Mouse (Mus musculus) intestine, postnatal 0 days (tissue): ENCODE results near the gene Tnks2. TPM values are rescaled to one million over a fixed set of nuclear protein-coding genes. Genes with fewer than 3 reads are reported as not detected.

Source experiments
- ATAC-seq: fragments of 200-750 bp; cut with Nextera tagmentation; 2 replicates; pipeline ENCODE4 v1.8.0; 2017; ENCODE audit warnings: mild to moderate bottlenecking, moderate TSS enrichment, moderate library complexity
- H3K27ac ChIP-seq: fragments of 300-500 bp; sonication (generic); 2 replicates; pipeline ENCODE4 v1.5.1; 2014; ENCODE audit warnings: mild to moderate bottlenecking, low read depth, low read length, moderate library complexity
- H3K27me3 ChIP-seq: fragments of 300-500 bp; sonication (generic); replicated peaks from 2 replicates; pipeline ENCODE4 v1.6.1; 2014; ENCODE audit warnings: low read length, mixed read lengths; ENCODE audit not compliant: control insufficient read depth, insufficient read depth
- H3K36me3 ChIP-seq: fragments of 300-500 bp; sonication (generic); 2 replicates; pipeline ENCODE4 v1.6.1; 2014; ENCODE audit warnings: mild to moderate bottlenecking, moderate library complexity; ENCODE audit not compliant: control insufficient read depth, insufficient read depth
- H3K4me1 ChIP-seq: fragments of 300-500 bp; sonication (generic); replicated peaks from 2 replicates; pipeline ENCODE4 v1.6.1; 2014; ENCODE audit warnings: antibody characterized with exemption, low read length, mixed read lengths; ENCODE audit not compliant: control insufficient read depth, insufficient read depth
- H3K4me2 ChIP-seq: fragments of 300-500 bp; sonication (generic); replicated peaks from 2 replicates; pipeline ENCODE4 v1.6.1; 2014; ENCODE audit warnings: low read depth, mild to moderate bottlenecking, moderate library complexity
- H3K4me3 ChIP-seq: fragments of 300-500 bp; sonication (generic); 2 replicates; pipeline ENCODE4 v1.5.1; 2014; ENCODE audit warnings: low read depth, low read length
- H3K9ac ChIP-seq: fragments of 300-500 bp; sonication (generic); 2 replicates; pipeline ENCODE4 v1.6.1; 2014; ENCODE audit warnings: mild to moderate bottlenecking, low read depth, low read length
- H3K9me3 ChIP-seq: fragments of 300-500 bp; sonication (generic); 2 replicates; pipeline ENCODE4 v1.6.1; 2016; ENCODE audit warnings: mixed run types; ENCODE audit not compliant: control insufficient read depth
- CTCF ChIP-seq: sonication (generic); IDR thresholded peaks from 2 replicates; pipeline ENCODE4 v1.5.1; 2016; ENCODE audit warnings: low read depth, mild to moderate bottlenecking, control low read depth, antibody characterized with exemption, moderate library complexity
- WGBS: fragments of 180-500 bp; shearing (Covaris S2); extraction: QIAGEN DNeasy Blood & Tissue Kit; methylation state at CpG from one replicate; pipeline ENCODE4 v1.1.7; 2014; 5-methylcytosine and 5-hydroxymethylcytosine counted together
- polyA plus RNA-seq: library from polyadenylated mRNA; unstranded; fragments of >200 nt; fragmentation: Nextera tagmentation; extraction: Ambion mirVana; gene quantifications from 2 replicates; pipeline ENCODE4 v1.2.1, GENCODE M21; 2015

Gene Tnks2
- polyA plus RNA-seq, 1 experiment from 2014 or later: 19.2 TPM

DNA sequence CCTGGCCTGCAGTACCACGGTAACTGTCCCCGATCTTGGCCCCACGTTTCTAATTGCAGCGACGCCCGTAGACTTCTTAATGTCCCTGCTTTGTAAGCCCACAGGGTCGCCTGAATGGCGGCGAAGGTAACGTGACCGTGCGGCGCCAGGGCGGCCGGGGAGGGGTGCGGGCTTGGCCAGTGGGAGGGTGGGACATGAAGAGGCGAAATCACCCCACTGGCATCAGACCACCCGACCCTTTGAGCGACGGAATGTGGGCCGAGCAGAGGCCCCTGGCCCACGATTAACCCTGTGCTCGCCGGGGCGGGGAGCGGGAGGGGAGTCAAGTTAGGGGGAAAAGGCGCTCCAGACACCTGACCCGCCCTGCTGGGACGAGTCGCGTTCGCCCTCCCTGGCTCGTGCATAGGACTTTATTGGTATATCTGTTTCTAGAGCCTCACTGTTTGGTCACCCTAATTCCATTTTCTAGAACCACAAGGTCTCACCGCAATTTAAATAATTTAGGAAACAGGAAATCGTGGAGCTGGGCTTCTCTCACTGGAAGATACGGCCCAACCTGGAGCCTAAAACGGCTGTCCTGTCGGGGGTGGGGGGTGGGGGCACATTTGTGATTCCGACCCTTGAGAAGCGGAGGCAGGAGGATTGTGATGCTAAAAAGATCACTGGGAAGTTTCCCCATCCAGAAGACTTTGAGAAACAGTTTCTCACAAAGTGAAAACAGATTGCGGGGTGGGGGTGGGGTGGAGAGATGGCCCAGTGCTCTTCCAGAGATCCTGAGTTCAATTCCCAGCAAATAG lies 70.4 kb downstream of the Tnks2 start:
- H3K9me3 ChIP-seq: no peaks in the 10 kb centered on the region
- ATAC-seq: peak; percentile 31; the same call in 1 of the 2 replicates
- peak overlapping the region; percentile 60 for H3K4me3 ChIP-seq
- 4% methylated on average over 41 of the region's 41 CpGs for WGBS
- no peaks in the 10 kb centered on the region for H3K27me3 ChIP-seq
- no peaks in the 10 kb centered on the region for H3K36me3 ChIP-seq
- H3K4me1 ChIP-seq: no peaks in the 10 kb centered on the region
- TF ChIP-seq CTCF: no peak
- H3K27ac ChIP-seq: no peak overlapping the region
- H3K9ac ChIP-seq: peak overlapping the region; percentile 42
- H3K4me2 ChIP-seq: peak overlapping the region; percentile 99

- H3K9ac ChIP-seq: no peak overlapping the region
- 68% methylated on average over 3 of the region's 3 CpGs for WGBS
- H3K4me3 ChIP-seq: no peak overlapping the region
- no peaks in the 10 kb centered on the region for H3K9me3 ChIP-seq
- ATAC-seq: no peak
- no peaks in the 10 kb centered on the region for H3K36me3 ChIP-seq
- no peaks in the 10 kb centered on the region for H3K4me1 ChIP-seq
- H3K27ac ChIP-seq: no peak overlapping the region
- no peaks in the 10 kb centered on the region for H3K27me3 ChIP-seq
- H3K4me2 ChIP-seq: no peak overlapping the region
- no peak for TF ChIP-seq CTCF
Observed at GRCm38 (mm10) chr19:36909150-36909549, 75.1 kb downstream of the Tnks2 start.

DNA sequence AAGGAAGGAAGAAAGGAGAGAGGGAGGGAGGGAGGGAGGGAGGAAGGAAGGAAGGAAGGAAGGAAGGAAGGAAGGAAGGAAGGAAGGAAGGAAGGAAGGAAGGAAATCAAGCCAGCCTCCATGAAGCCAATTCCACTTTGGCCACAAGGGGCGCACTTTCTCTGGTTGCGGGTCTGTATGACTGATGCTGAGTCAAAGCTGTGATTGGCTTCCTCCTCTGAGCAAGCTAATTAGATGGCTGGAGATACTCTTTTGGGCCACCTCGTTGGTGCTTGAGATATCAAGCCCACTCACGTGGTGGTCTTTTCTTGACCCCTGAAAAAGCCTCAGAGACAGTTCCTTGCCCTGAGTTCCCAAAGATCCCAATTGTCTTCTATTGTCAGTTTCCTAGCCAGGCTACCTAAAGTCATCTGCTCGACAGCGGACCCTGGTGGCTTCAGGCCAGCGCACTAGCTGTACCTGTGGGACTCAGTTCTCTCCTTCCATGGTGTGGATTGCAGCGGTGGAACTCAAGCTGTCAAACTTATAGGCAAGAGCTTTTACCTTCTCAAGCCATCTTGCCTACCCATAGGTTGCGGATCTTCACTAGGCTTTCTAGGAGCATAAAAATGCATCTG lies 75.8 kb downstream of the Tnks2 start:
- Histone ChIP-seq H3K4me2 (no peak overlapping the region), H3K27ac (no peak overlapping the region), H3K4me1 (no peaks in the 10 kb centered on the region), H3K4me3 (no peak overlapping the region), H3K9me3 (no peaks in the 10 kb centered on the region), H3K27me3 (no peaks in the 10 kb centered on the region), H3K9ac (no peak overlapping the region), H3K36me3 (no peaks in the 10 kb centered on the region)
- WGBS: 18% methylated on average over 9 of the region's 9 CpGs
- peak; percentile 69; the same call in 1 of the 2 replicates for ATAC-seq
- TF ChIP-seq CTCF: peak; percentile 77

DNA sequence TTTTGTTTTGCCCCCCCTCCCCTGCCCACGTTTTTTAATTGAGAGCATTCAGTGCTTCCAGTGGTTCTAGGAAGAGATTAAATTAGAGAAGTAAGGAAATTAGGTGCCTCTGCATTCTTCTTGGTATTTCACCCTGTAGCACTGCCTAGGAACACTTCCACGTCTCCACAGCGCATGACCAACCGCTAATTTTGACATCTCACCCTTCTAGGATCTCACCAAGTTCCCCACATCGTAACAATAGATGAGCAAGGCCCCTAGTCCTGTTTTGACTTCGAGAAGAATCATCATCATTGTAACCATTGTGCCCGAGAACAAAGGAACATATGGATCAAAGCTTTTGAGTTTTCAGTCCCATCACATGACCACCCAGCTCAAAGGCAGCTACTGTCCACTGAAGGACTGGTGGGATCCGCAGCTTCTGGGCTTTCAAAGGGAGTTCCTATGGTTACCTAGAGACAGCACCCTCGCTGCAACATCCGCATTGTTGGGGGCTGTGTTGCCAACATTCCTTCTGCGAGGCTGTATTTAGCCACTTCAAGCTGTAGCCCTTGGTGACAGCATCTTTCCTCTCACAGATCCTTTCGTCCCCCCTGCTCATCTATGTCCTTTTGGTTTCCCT lies 76.5 kb downstream of the Tnks2 start:
- WGBS: 52% methylated on average over 12 of the region's 12 CpGs
- Histone ChIP-seq H3K27me3 (no peaks in the 10 kb centered on the region), H3K4me1 (no peaks in the 10 kb centered on the region), H3K36me3 (no peaks in the 10 kb centered on the region), H3K4me3 (no peak overlapping the region), H3K9ac (no peak overlapping the region), H3K9me3 (no peaks in the 10 kb centered on the region), H3K27ac (no peak overlapping the region), H3K4me2 (no peak overlapping the region)
- no peak for ATAC-seq
- TF ChIP-seq CTCF: no peak

DNA sequence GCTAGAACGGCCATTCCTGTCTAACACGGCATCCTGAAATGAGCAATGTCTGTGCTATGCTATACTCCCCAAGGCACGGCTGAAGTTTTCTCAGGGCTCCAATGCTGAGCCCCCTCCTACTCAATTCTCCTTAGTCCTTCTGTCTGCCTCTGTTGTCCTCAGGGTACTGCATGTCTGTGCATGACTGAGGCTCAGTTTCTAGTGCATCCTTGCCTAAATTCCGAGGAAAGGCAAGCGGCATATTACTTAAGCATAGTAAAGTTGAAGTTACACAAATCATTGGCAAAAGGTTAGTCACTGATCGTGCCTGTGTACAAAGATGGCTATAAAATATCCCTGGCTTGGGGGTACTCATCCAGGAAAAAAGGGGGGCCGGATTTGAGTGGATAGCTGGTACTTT lies 79.0 kb downstream of the Tnks2 start:
- no peak for TF ChIP-seq CTCF
- Histone ChIP-seq H3K27me3 (no peaks in the 10 kb centered on the region), H3K9me3 (no peaks in the 10 kb centered on the region), H3K9ac (no peak overlapping the region), H3K4me3 (no peak overlapping the region), H3K27ac (no peak overlapping the region), H3K4me1 (no peaks in the 10 kb centered on the region), H3K4me2 (no peak overlapping the region), H3K36me3 (no peaks in the 10 kb centered on the region)
- 82% methylated on average over 7 of the region's 7 CpGs for WGBS
- ATAC-seq: no peak

- Histone ChIP-seq H3K4me2 (no peak overlapping the region), H3K9me3 (no peaks in the 10 kb centered on the region), H3K36me3 (no peaks in the 10 kb centered on the region), H3K4me1 (no peaks in the 10 kb centered on the region), H3K4me3 (no peak overlapping the region), H3K9ac (no peak overlapping the region), H3K27me3 (no peaks in the 10 kb centered on the region), H3K27ac (no peak overlapping the region)
- ATAC-seq: no peak
- 79% methylated on average over 4 of the region's 4 CpGs for WGBS
- no peak for TF ChIP-seq CTCF
Observed at GRCm38 (mm10) chr19:36916206-36916605, 82.2 kb downstream of the Tnks2 start.
